Mouse (Mus musculus) MEL (cell line): Measurements from ENCODE around the gene H2-Ob. TPM values are rescaled to one million over a fixed set of nuclear protein-coding genes. Genes with fewer than 3 reads are reported as not detected.

Source experiments
- DNase-seq: peaks from one replicate; pipeline ENCODE4 v3.0.0; 2011; ENCODE audit warnings: low read depth, low spot score
- H3K27ac ChIP-seq: 2 replicates; pipeline ENCODE4 v1.5.1; 2012; ENCODE audit warnings: low read depth, mild to moderate bottlenecking, control low read depth, low read length, moderate library complexity; ENCODE audit not compliant: control insufficient read depth
- H3K27me3 ChIP-seq, 2 experiments: fragments of 150-350 bp in 1 of 2; sonication (generic) in 1 of 2; 2 replicates each; pipeline ENCODE4 v1.6.1; 2012; ENCODE audit warnings: low read length in 2 of 2, mild to moderate bottlenecking in 2 of 2, improper control_type of control experiment in 1 of 2, moderate library complexity in 1 of 2; ENCODE audit not compliant: insufficient read depth in 2 of 2, control insufficient read depth in 1 of 2
- H3K36me3 ChIP-seq, 2 experiments: 2 replicates each; pipeline ENCODE4 v1.6.1; 2012 to 2014; ENCODE audit warnings: low read length in 2 of 2, improper control_type of control experiment in 1 of 2, inconsistent platforms in 1 of 2, mild to moderate bottlenecking in 1 of 2; ENCODE audit not compliant: insufficient read depth in 2 of 2, control insufficient read depth in 1 of 2
- H3K4me1 ChIP-seq, 2 experiments: fragments of 150-350 bp in 1 of 2; sonication (generic) in 1 of 2; 2 replicates each; pipeline ENCODE4 v1.6.1; 2012; ENCODE audit warnings: low read length in 2 of 2, improper control_type of control experiment in 1 of 2, mild to moderate bottlenecking in 1 of 2; ENCODE audit not compliant: insufficient read depth in 2 of 2, control insufficient read depth in 1 of 2
- H3K4me3 ChIP-seq, 2 experiments: fragments of 150-350 bp in 1 of 2; sonication (generic) in 1 of 2; 2 replicates each; pipeline ENCODE4 v1.5.1; 2012; ENCODE audit warnings: low read depth in 2 of 2, low read length in 2 of 2, mild to moderate bottlenecking in 2 of 2, moderate library complexity in 2 of 2, control low read depth in 1 of 2, improper control_type of control experiment in 1 of 2; ENCODE audit not compliant: control insufficient read depth in 1 of 2, insufficient read depth in 1 of 2
- H3K79me2 ChIP-seq: 2 replicates; pipeline ENCODE4 v1.6.1; 2012; ENCODE audit warnings: mild to moderate bottlenecking, low read length, moderate library complexity; ENCODE audit not compliant: control insufficient read depth, poor library complexity, insufficient read depth
- H3K9ac ChIP-seq: 2 replicates; pipeline ENCODE4 v1.6.1; 2012; ENCODE audit warnings: low read depth, mild to moderate bottlenecking, control low read depth, low read length, moderate library complexity; ENCODE audit not compliant: control insufficient read depth, poor library complexity, severe bottlenecking
- H3K9me3 ChIP-seq: fragments of 150-350 bp; sonication (generic); replicated peaks from 2 replicates; pipeline ENCODE4 v1.6.1; 2012; ENCODE audit warnings: mild to moderate bottlenecking, low read length, improper control_type of control experiment, moderate library complexity; ENCODE audit not compliant: insufficient read depth
- BHLHE40 ChIP-seq: IDR thresholded peaks from 2 replicates; pipeline ENCODE4 v1.6.1; 2012; ENCODE audit warnings: low read depth, mild to moderate bottlenecking, inconsistent platforms, low read length, improper control_type of control experiment, borderline replicate concordance
- CHD1 ChIP-seq: IDR thresholded peaks from 2 replicates; pipeline ENCODE4 v1.6.1; 2012; ENCODE audit warnings: low read depth, mild to moderate bottlenecking, inconsistent platforms, low read length, improper control_type of control experiment
- CHD2 ChIP-seq: IDR thresholded peaks from 2 replicates; pipeline ENCODE4 v1.6.1; 2011; ENCODE audit warnings: low read length, improper control_type of control experiment
- CTCF ChIP-seq, 3 experiments: IDR thresholded peaks in 2 of 3; conservative IDR thresholded peaks in 1 of 3; 2 replicates each; pipeline ENCODE4 v1.5.1; 2011 to 2012; ENCODE audit warnings: low read length in 3 of 3, low read depth in 2 of 3, mild to moderate bottlenecking in 2 of 3, improper control_type of control experiment in 1 of 3, inconsistent platforms in 1 of 3, mixed read lengths in 1 of 3, moderate library complexity in 1 of 3; ENCODE audit not compliant: control insufficient read depth in 1 of 3, insufficient read depth in 1 of 3, poor library complexity in 1 of 3, severe bottlenecking in 1 of 3
- E2F4 ChIP-seq: IDR thresholded peaks from 2 replicates; pipeline ENCODE4 v1.6.1; 2011; ENCODE audit warnings: low read depth, low read length, improper control_type of control experiment, borderline replicate concordance
- ELF1 ChIP-seq: IDR thresholded peaks from 2 replicates; pipeline ENCODE4 v1.6.1; 2014; ENCODE audit warnings: low read depth, mild to moderate bottlenecking, inconsistent platforms, low read length, improper control_type of control experiment, moderate library complexity
- EP300 ChIP-seq, 2 experiments: IDR thresholded peaks; 2 replicates each; pipeline ENCODE4 v1.6.1; 2011; ENCODE audit warnings: improper control_type of control experiment in 2 of 2, low read length in 2 of 2, low read depth in 1 of 2, mild to moderate bottlenecking in 1 of 2
- ETS1 ChIP-seq: IDR thresholded peaks from 2 replicates; pipeline ENCODE4 v1.6.1; 2012; ENCODE audit warnings: low read depth, mild to moderate bottlenecking, inconsistent platforms, low read length, improper control_type of control experiment, moderate library complexity
- GABPA ChIP-seq: IDR thresholded peaks from 2 replicates; pipeline ENCODE4 v1.6.1; 2012; ENCODE audit warnings: low read depth, mild to moderate bottlenecking, inconsistent platforms, low read length, improper control_type of control experiment, moderate library complexity
- GATA1 ChIP-seq: IDR thresholded peaks from 2 replicates; pipeline ENCODE4 v1.6.1; 2011; ENCODE audit warnings: low read depth, low read length, improper control_type of control experiment
- HCFC1 ChIP-seq: IDR thresholded peaks from 2 replicates; pipeline ENCODE4 v1.6.1; 2012; ENCODE audit warnings: low read depth, mild to moderate bottlenecking, inconsistent platforms, low read length, improper control_type of control experiment, moderate library complexity
- JUND ChIP-seq: IDR thresholded peaks from 2 replicates; pipeline ENCODE4 v1.6.1; 2011; ENCODE audit warnings: low read depth, mild to moderate bottlenecking, improper control_type of control experiment, low read length
- KAT2A ChIP-seq: conservative IDR thresholded peaks from 2 replicates; pipeline ENCODE4 v1.6.1; 2012; ENCODE audit warnings: low read depth, low read length, improper control_type of control experiment, inconsistent platforms
- MAFK ChIP-seq: IDR thresholded peaks from 2 replicates; pipeline ENCODE4 v1.6.1; 2011; ENCODE audit warnings: low read depth, mild to moderate bottlenecking, low read length, improper control_type of control experiment, borderline replicate concordance
- MAX ChIP-seq: IDR thresholded peaks from 2 replicates; pipeline ENCODE4 v1.6.1; 2011; ENCODE audit warnings: low read length, improper control_type of control experiment
- MAZ ChIP-seq: IDR thresholded peaks from 2 replicates; pipeline ENCODE4 v1.6.1; 2012; ENCODE audit warnings: low read depth, mild to moderate bottlenecking, inconsistent platforms, low read length, improper control_type of control experiment
- MEF2A ChIP-seq: IDR thresholded peaks from 2 replicates; pipeline ENCODE4 v1.6.1; 2014; ENCODE audit warnings: low read depth, mild to moderate bottlenecking, inconsistent platforms, low read length, improper control_type of control experiment; ENCODE audit not compliant: poor library complexity, insufficient replicate concordance, severe bottlenecking; ENCODE audit errors: extremely low read depth
- MXI1 ChIP-seq: IDR thresholded peaks from 2 replicates; pipeline ENCODE4 v1.6.1; 2011; ENCODE audit warnings: mild to moderate bottlenecking, low read depth, low read length, improper control_type of control experiment
- MYB ChIP-seq: IDR thresholded peaks from 2 replicates; pipeline ENCODE4 v1.6.1; 2011; ENCODE audit warnings: mild to moderate bottlenecking, low read depth, low read length, improper control_type of control experiment
- MYC ChIP-seq: IDR thresholded peaks from 2 replicates; pipeline ENCODE4 v1.6.1; 2011; ENCODE audit warnings: low read depth, mild to moderate bottlenecking, low read length, improper control_type of control experiment, moderate library complexity
- NELFE ChIP-seq: IDR thresholded peaks from 2 replicates; pipeline ENCODE4 v1.6.1; 2011; ENCODE audit warnings: low read depth, low read length, improper control_type of control experiment
- NRF1 ChIP-seq: IDR thresholded peaks from 2 replicates; pipeline ENCODE4 v1.6.1; 2014; ENCODE audit warnings: low read depth, mild to moderate bottlenecking, inconsistent platforms, low read length, improper control_type of control experiment, moderate library complexity; ENCODE audit not compliant: poor library complexity, insufficient read depth, severe bottlenecking
- POLR2A ChIP-seq, 2 experiments: IDR thresholded peaks; 2 replicates each; pipeline ENCODE4 v1.6.1; 2011 to 2012; ENCODE audit warnings: low read length in 2 of 2, mild to moderate bottlenecking in 2 of 2, control low read depth in 1 of 2, improper control_type of control experiment in 1 of 2, low read depth in 1 of 2, moderate library complexity in 1 of 2; ENCODE audit not compliant: control insufficient read depth in 1 of 2, insufficient read depth in 1 of 2, poor library complexity in 1 of 2
- POLR2AphosphoS2 ChIP-seq: IDR thresholded peaks from 2 replicates; pipeline ENCODE4 v1.6.1; 2011; ENCODE audit warnings: low read length, improper control_type of control experiment
- POLR2AphosphoS5 ChIP-seq: IDR thresholded peaks from 2 replicates; pipeline ENCODE4 v1.6.1; 2012; ENCODE audit warnings: low read depth, borderline replicate concordance, mild to moderate bottlenecking, inconsistent platforms, low read length, moderate library complexity, mixed read lengths
- RAD21 ChIP-seq: IDR thresholded peaks from 2 replicates; pipeline ENCODE4 v1.6.1; 2011; ENCODE audit warnings: mild to moderate bottlenecking, low read depth, low read length, improper control_type of control experiment
- RCOR1 ChIP-seq: IDR thresholded peaks from 2 replicates; pipeline ENCODE4 v1.6.1; 2012; ENCODE audit warnings: low read depth, mild to moderate bottlenecking, inconsistent platforms, low read length, improper control_type of control experiment
- SIN3A ChIP-seq: IDR thresholded peaks from 2 replicates; pipeline ENCODE4 v1.6.1; 2012; ENCODE audit warnings: low read length, improper control_type of control experiment, inconsistent platforms
- SMC3 ChIP-seq: IDR thresholded peaks from 2 replicates; pipeline ENCODE4 v1.6.1; 2011; ENCODE audit warnings: low read depth, low read length, improper control_type of control experiment
- TAL1 ChIP-seq: IDR thresholded peaks from 2 replicates; pipeline ENCODE4 v1.6.1; 2012; ENCODE audit warnings: mild to moderate bottlenecking, inconsistent platforms, low read length, moderate library complexity, mixed read lengths
- TBP ChIP-seq: IDR thresholded peaks from 2 replicates; pipeline ENCODE4 v1.8.0; 2011; ENCODE audit warnings: low read depth, low read length, improper control_type of control experiment
- TCF12 ChIP-seq: IDR thresholded peaks from 2 replicates; pipeline ENCODE4 v1.6.1; 2014; ENCODE audit warnings: low read depth, mild to moderate bottlenecking, inconsistent platforms, low read length, improper control_type of control experiment, moderate library complexity
- UBTF ChIP-seq: IDR thresholded peaks from 2 replicates; pipeline ENCODE4 v1.6.1; 2012; ENCODE audit warnings: low read depth, mild to moderate bottlenecking, inconsistent platforms, low read length, improper control_type of control experiment, moderate library complexity, borderline replicate concordance; ENCODE audit not compliant: insufficient read depth
- USF1 ChIP-seq: IDR thresholded peaks from 2 replicates; pipeline ENCODE4 v1.6.1; 2014; ENCODE audit warnings: low read depth, mild to moderate bottlenecking, inconsistent platforms, low read length, improper control_type of control experiment, moderate library complexity
- USF2 ChIP-seq, 2 experiments: IDR thresholded peaks; 2 replicates each; pipeline ENCODE4 v1.6.1; 2011 to 2012; ENCODE audit warnings: improper control_type of control experiment in 2 of 2, low read length in 2 of 2, borderline replicate concordance in 1 of 2, inconsistent platforms in 1 of 2, low read depth in 1 of 2, mild to moderate bottlenecking in 1 of 2; ENCODE audit not compliant: insufficient read depth in 1 of 2
- ZMIZ1 ChIP-seq: IDR thresholded peaks from 2 replicates; pipeline ENCODE4 v1.6.1; 2012; ENCODE audit warnings: low read depth, mild to moderate bottlenecking, inconsistent platforms, low read length, improper control_type of control experiment, moderate library complexity
- ZNF384 ChIP-seq: IDR thresholded peaks from 2 replicates; pipeline ENCODE4 v1.6.1; 2012; ENCODE audit warnings: low read depth, mild to moderate bottlenecking, inconsistent platforms, low read length, improper control_type of control experiment
- polyA plus RNA-seq, 2 experiments: library from polyadenylated mRNA; stranded (reverse) in 1 of 2; unstranded in 1 of 2; fragments of >175 nt in 1 of 2; fragments of >200 nt in 1 of 2; gene quantifications; 2 replicates each; pipeline versions ENCODE4 v1.2.1 to v1.2.4; 2012; ENCODE audit warnings: low replicate concordance in 2 of 2, low read depth in 1 of 2; ENCODE audit not compliant: insufficient read length in 2 of 2, insufficient read depth in 1 of 2, missing spikeins in 1 of 2
- total RNA-seq: library from RNA; depleted of rRNA; stranded (reverse); fragments of 300-350 nt; gene quantifications from 2 replicates; pipeline ENCODE4 v1.2.3, GENCODE M21; 2012

Gene H2-Ob
- total and polyA plus RNA-seq, 3 experiments, result 0.81 to 2.0 TPM; not detected in 1

- Histone ChIP-seq H3K36me3 (peaks cover 0 to 5% of the 10 kb centered on the region in 2 experiments; a peak in 1 of 4 replicates), H3K9ac (peak overlapping the region; percentile 69), H3K4me3 (peak overlapping the region; percentile 67 to 93)
- no peak for TF ChIP-seq CTCF (IDR thresholded peaks at IDR 0.05 in 2 of 3, conservative IDR thresholded peaks at IDR 0.05 in 1 of 3; ENCODE audit: control insufficient read depth in 1 of 3, insufficient read depth in 1 of 3, low read depth in 2 of 3, low read length in 3 of 3, poor library complexity in 1 of 3, severe bottlenecking in 1 of 3)
- TF ChIP-seq SMC3, result no peak
- no peak for TF ChIP-seq KAT2A
- TF ChIP-seq ZNF384, result no peak
- no peak for TF ChIP-seq E2F4
- TF ChIP-seq NELFE, result no peak; the same call in 1 of the 2 replicates
- TF ChIP-seq MAX, result no peak
- TF ChIP-seq RCOR1, result no peak
- TF ChIP-seq TAL1, result peak; percentile 56
- TF ChIP-seq JUND, result no peak
- peak; percentile 19 to 61; a peak in 1 of 4 replicates for TF ChIP-seq POLR2A (IDR thresholded peaks at IDR 0.05; ENCODE audit: control insufficient read depth in 1 of 2, insufficient read depth in 1 of 2, low read depth in 1 of 2, low read length in 2 of 2, poor library complexity in 1 of 2)
- TF ChIP-seq CHD2, result no peak
- TF ChIP-seq RAD21, result no peak
- 0 out of 2 replicates have a peak, but pooled peaks have one; percentile 24 for TF ChIP-seq MYB
- TF ChIP-seq ELF1, result 0 out of 2 replicates have a peak, but pooled peaks have one; percentile 8
- TF ChIP-seq MAFK, result no peak
- TF ChIP-seq POLR2AphosphoS5, result no peak
- no peak for TF ChIP-seq NRF1
- no peak for TF ChIP-seq CHD1
- TF ChIP-seq MEF2A, result no peak
- 0 out of 2 replicates have a peak, but pooled peaks have one; percentile 58 for TF ChIP-seq UBTF
- TF ChIP-seq USF1, result no peak
- no peak for TF ChIP-seq POLR2AphosphoS2
- peak; percentile 73 for TF ChIP-seq SIN3A
- 0 out of 2 replicates have a peak, but pooled peaks have one; percentile 68 for TF ChIP-seq MAZ
- TF ChIP-seq TBP, result 0 out of 2 replicates have a peak, but pooled peaks have one; percentile 36
- TF ChIP-seq GATA1, result peak; percentile 46
- TF ChIP-seq USF2 (IDR thresholded peaks at IDR 0.05; ENCODE audit: borderline replicate concordance in 1 of 2, insufficient read depth in 1 of 2, low read depth in 1 of 2, low read length in 2 of 2), result no peak
- no peak for TF ChIP-seq BHLHE40
- peak in 1 of 2 experiments; percentile 71; a peak in 2 of 4 replicates for TF ChIP-seq EP300 (IDR thresholded peaks at IDR 0.05; ENCODE audit: low read depth in 1 of 2, low read length in 2 of 2)
- no peak for TF ChIP-seq ZMIZ1
- peak; percentile 62; the same call in 1 of the 2 replicates for TF ChIP-seq TCF12
- no peak for TF ChIP-seq GABPA
- TF ChIP-seq ETS1, result peak; percentile 62; the same call in 1 of the 2 replicates
- TF ChIP-seq MXI1, result no peak; the same call in none of the 2 replicates
- TF ChIP-seq MYC, result no peak
- TF ChIP-seq HCFC1, result peak; percentile 35; the same call in 1 of the 2 replicates
These were observed 42.2 kb upstream of the H2-Ob start for GRCm38 (mm10) chr17:34196491-34196890.

More at GRCm38 (mm10) chr17:34196491-34196890, 42.2 kb upstream of the H2-Ob start:
- Histone ChIP-seq H3K4me1 (peaks cover 11 to 14% of the 10 kb centered on the region in 2 experiments), H3K27ac (peak overlapping the region; percentile 87), H3K9me3 (no peaks in the 10 kb centered on the region), H3K27me3 (no peaks in the 10 kb centered on the region), H3K79me2 (peaks cover 15% of the 10 kb centered on the region)
- peak; percentile 89 for DNase-seq
